Mouse (Mus musculus): ENCODE measurements around the gene Hmgxb4. TPM values are rescaled to one million over a fixed set of nuclear protein-coding genes. Genes with fewer than 3 reads are reported as not detected.
"Not testable (repeated sequence)": the region's sequence is repeated elsewhere in the genome, so short reads cannot be mapped to it uniquely, and the experiment has no call there.

Hmgxb4 gene
- polyA plus RNA-seq (2014; fragmentation: Nextera tagmentation; extraction: Ambion mirVana) = 45.3 and 52.6 TPM in 2 replicates

DNA sequence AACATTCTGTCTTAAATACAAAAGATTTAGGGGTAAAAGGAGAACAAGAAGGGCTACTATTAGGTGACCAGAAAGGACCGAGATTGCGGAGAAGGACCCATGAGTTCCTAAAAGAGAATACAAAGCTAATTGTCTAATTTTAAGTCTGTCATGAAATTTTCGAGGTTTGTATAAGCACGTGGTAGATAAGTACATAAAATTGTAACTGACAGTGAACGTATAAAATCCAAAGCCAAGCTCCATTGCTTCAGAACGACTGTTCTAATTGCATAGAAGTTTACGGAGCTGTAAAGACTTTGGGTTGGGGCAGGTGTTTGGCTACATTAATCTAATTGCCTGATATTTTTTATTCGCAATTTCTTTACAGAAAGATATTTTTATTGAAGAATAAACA, at the start of gene Hmgxb4:
Hmgxb4 (plus strand) TSS at position 276 of the 394 bp plus-strand sequence.
- peak; percentile 93 for DNase-seq (ENCODE audit: low spot score, missing footprints)
- H3K9ac ChIP-seq (ENCODE audit: low read length) = peak within 1 kb of the TSS; percentile 99
- peaks cover 6% of the 10 kb centered on the region for H3K4me1 ChIP-seq (ENCODE audit: control insufficient read depth, insufficient read depth, low read length)
- no peaks in the 10 kb centered on the region for H3K36me3 ChIP-seq (ENCODE audit: control insufficient read depth, insufficient read depth, low read length)
- peak within 1 kb of the TSS; percentile 92 for H3K27ac ChIP-seq (ENCODE audit: low read depth, low read length)
- peak within 1 kb of the TSS; percentile 57 for H3K4me2 ChIP-seq
- WGBS = 15% methylated on average over 8 of the region's 8 CpGs
- peak; percentile 28 for ATAC-seq (ENCODE audit: low FRiP score)
- no peaks in the 10 kb centered on the region for H3K9me3 ChIP-seq (ENCODE audit: control insufficient read depth, low read length)
- peak within 1 kb of the TSS; percentile 92 for H3K4me3 ChIP-seq (ENCODE audit: low read depth, low read length)
- 0 out of 2 replicates have a peak, but pooled peaks cover 2% of the 10 kb centered on the region for H3K27me3 ChIP-seq (ENCODE audit: control insufficient read depth, insufficient read depth, low read length)

DNA sequence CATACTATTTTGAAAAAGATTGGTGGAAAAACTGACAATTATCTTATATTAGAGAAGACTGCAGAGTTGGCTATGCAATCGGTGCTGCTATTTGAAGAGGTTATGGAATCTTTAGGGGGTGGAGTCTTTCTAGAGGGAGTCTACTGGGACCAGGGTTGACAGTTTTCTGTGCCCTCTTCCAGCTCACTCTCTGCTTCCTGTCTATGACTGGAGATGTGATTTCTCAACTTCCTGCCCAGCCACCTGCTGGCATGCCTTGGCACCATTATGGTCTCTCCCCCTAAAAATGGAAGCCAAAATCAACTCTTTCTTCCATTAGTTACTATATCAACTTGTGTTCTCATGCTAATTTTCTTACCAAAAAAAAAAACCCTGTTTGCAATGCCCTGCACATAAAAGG, 43.7 kb upstream of the Hmgxb4 start:
- Histone ChIP-seq H3K9me3 (ENCODE audit: control insufficient read depth, low read length) (no peaks in the 10 kb centered on the region), H3K36me3 (ENCODE audit: control insufficient read depth, insufficient read depth, low read length) (no peaks in the 10 kb centered on the region), H3K4me3 (ENCODE audit: low read depth, low read length) (no peak overlapping the region), H3K4me1 (ENCODE audit: control insufficient read depth, insufficient read depth, low read length) (no peaks in the 10 kb centered on the region), H3K27ac (ENCODE audit: low read depth, low read length) (no peak overlapping the region), H3K9ac (ENCODE audit: low read length) (no peak overlapping the region), H3K4me2 (no peak overlapping the region), H3K27me3 (ENCODE audit: control insufficient read depth, insufficient read depth, low read length) (no peaks in the 10 kb centered on the region)
- WGBS = 97% methylated on average over 1 of the region's 1 CpGs
- ATAC-seq (ENCODE audit: low FRiP score) (no peak), DNase-seq (ENCODE audit: low spot score, missing footprints) (no peak)

DNA sequence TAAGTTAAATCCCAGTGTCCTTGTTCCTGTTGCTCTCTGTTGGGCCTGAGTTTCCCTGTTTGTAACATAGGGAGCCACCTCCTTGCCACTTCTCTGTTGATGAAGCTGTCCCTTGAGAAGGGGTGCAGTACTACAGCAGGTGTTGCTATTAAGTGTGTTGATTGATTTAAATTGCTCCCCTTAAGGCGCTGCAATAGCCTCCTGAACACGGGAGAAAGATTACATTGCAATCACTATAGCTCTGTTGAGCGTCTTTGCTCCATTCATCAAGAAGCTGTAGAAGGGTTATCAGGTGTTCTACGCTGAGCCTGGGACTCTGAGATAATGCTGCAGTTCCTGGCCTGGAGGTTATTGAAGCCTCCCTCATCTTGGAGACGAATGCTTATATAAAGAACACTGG, 29.2 kb upstream of the Hmgxb4 start:
- no peaks in the 10 kb centered on the region for H3K36me3 ChIP-seq (ENCODE audit: control insufficient read depth, insufficient read depth, low read length)
- ATAC-seq (ENCODE audit: low FRiP score) (no peak), DNase-seq (ENCODE audit: low spot score, missing footprints) (no peak)
- no peak overlapping the region for H3K4me2 ChIP-seq
- no peaks in the 10 kb centered on the region for H3K27me3 ChIP-seq (ENCODE audit: control insufficient read depth, insufficient read depth, low read length)
- H3K4me1 ChIP-seq (ENCODE audit: control insufficient read depth, insufficient read depth, low read length) = no peaks in the 10 kb centered on the region
- H3K9ac ChIP-seq (ENCODE audit: low read length) = no peak overlapping the region
- H3K9me3 ChIP-seq (ENCODE audit: control insufficient read depth, low read length) = no peaks in the 10 kb centered on the region
- no peak overlapping the region for H3K27ac ChIP-seq (ENCODE audit: low read depth, low read length)
- WGBS = 90% methylated on average over 5 of the region's 5 CpGs
- no peak overlapping the region for H3K4me3 ChIP-seq (ENCODE audit: low read depth, low read length)

DNA sequence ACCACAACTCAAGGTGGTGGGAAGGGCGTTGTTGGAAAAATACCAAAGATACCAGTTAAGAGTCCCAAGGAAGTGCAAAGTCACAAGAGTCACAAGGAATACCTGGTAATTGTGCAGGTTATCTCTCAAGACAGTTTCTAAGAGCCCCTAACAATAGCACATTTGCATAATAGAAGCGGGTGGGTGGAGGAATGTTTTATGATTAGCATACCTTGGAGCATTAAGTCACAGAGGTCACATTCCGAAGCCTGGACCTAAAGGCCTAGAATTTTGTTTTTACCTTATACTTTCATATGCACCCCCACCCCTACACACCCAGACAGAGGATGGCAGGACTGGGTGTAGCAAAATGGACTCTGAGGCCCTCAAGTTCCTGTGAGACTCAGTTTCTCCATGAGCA, 22.9 kb upstream of the Hmgxb4 start:
- not testable (repeated sequence) for H3K27ac ChIP-seq (ENCODE audit: low read depth, low read length); DNase-seq (ENCODE audit: low spot score, missing footprints); H3K4me2 ChIP-seq; H3K4me1 ChIP-seq (ENCODE audit: control insufficient read depth, insufficient read depth, low read length); H3K4me3 ChIP-seq (ENCODE audit: low read depth, low read length); H3K36me3 ChIP-seq (ENCODE audit: control insufficient read depth, insufficient read depth, low read length); H3K9me3 ChIP-seq (ENCODE audit: control insufficient read depth, low read length); H3K27me3 ChIP-seq (ENCODE audit: control insufficient read depth, insufficient read depth, low read length); ATAC-seq (ENCODE audit: low FRiP score); H3K9ac ChIP-seq (ENCODE audit: low read length)
- WGBS = 77% methylated on average over 3 of the region's 3 CpGs

DNA sequence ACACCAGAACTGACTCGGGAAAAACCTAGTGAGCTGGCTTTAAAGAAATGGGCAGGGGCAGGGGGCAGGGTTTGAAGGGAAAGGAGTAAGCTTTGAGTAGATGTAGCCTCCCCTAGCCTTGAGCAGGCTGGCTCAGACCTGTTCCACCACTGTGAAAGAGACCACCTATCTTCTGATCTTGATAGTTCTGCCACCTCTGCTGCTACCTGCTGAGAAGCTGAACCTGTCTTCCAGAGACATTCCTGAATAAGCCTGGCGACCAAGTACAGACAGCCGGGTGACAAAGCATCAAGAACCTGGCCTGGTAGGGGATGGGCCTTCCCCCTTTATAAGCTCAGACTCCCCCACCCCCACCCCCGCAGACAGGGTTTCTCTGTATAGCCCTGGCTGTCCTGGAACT, 21.5 kb upstream of the Hmgxb4 start:
- Histone ChIP-seq H3K36me3 (ENCODE audit: control insufficient read depth, insufficient read depth, low read length) (no peaks in the 10 kb centered on the region), H3K9ac (ENCODE audit: low read length) (no peak overlapping the region), H3K4me3 (ENCODE audit: low read depth, low read length) (no peak overlapping the region), H3K4me1 (ENCODE audit: control insufficient read depth, insufficient read depth, low read length) (no peaks in the 10 kb centered on the region), H3K4me2 (no peak overlapping the region), H3K9me3 (ENCODE audit: control insufficient read depth, low read length) (no peaks in the 10 kb centered on the region), H3K27ac (ENCODE audit: low read depth, low read length) (no peak overlapping the region), H3K27me3 (ENCODE audit: control insufficient read depth, insufficient read depth, low read length) (no peaks in the 10 kb centered on the region)
- WGBS = 79% methylated on average over 4 of the region's 4 CpGs
- DNase-seq (ENCODE audit: low spot score, missing footprints) (peak; percentile 4), ATAC-seq (ENCODE audit: low FRiP score) (no peak)

DNA sequence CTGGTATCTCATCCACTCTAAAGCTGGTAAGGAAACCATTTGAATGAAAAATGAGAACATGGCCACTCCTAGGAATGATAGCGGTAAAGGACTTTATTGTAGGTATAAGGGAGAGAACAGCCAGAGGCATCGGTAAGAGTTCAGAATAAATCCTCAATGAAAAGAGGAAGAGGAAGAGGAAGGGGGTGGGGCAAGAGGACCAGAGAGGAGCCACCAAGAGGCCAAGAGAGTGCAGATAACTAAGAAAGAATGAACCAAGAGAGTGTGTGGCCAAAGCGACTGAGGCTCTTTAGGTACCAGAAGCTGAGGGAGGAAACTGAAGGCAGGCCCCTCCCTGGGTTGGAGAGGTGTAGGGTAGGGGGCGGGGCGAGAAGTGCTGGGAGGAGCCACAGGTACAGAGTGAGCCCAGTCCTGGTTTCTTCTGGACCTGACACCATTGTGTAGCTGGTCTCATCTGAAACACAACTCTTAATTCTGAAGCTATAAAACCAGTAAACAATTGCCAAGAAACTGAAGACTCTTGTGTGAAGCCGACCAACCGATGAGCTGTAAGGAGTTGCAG, 20.8 kb upstream of the Hmgxb4 start:
- Histone ChIP-seq H3K27ac (ENCODE audit: low read depth, low read length) (no peak overlapping the region), H3K9ac (ENCODE audit: low read length) (no peak overlapping the region), H3K27me3 (ENCODE audit: control insufficient read depth, insufficient read depth, low read length) (no peaks in the 10 kb centered on the region), H3K4me1 (ENCODE audit: control insufficient read depth, insufficient read depth, low read length) (no peaks in the 10 kb centered on the region), H3K4me3 (ENCODE audit: low read depth, low read length) (no peak overlapping the region), H3K9me3 (ENCODE audit: control insufficient read depth, low read length) (no peaks in the 10 kb centered on the region), H3K4me2 (no peak overlapping the region), H3K36me3 (ENCODE audit: control insufficient read depth, insufficient read depth, low read length) (no peaks in the 10 kb centered on the region)
- 87% methylated on average over 7 of the region's 7 CpGs for WGBS
- DNase-seq (ENCODE audit: low spot score, missing footprints) (no peak), ATAC-seq (ENCODE audit: low FRiP score) (peak; percentile 29; the same call in 1 of the 2 replicates)

DNA sequence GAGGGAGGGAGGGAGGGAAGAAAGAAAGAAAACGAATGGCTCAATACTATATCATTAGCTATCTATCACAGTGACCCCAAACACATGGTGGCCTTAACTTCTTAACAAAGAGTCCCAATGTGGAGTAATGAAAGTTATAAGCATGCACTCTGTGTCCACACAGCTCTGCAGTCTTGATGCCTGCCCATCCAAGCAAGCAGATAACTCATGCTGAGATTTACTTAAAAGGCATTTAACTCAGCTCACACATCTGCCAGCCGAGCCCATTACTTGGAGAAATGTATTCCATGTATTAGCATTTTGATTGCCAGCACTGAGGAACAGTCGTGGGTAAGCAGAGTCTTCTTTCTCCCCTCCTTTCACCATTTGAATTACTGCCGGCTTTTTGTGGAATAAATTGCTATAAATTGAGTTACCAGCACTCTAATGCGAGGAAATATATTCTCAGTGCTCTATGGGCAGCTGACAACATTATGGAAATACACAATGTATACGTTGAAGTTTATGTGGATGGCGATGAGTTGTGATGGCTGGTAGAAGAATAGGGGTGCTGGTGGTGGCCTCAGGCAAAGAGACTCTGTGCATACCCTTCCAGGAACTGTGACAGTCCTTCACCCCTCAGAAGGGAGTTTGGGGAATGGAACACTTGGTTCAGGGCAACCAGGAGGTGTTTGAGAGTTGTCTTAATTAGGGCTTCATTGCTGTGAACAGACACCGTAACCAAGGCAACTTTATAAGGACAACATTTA, 19.9 kb upstream of the Hmgxb4 start:
- H3K27ac ChIP-seq (ENCODE audit: low read depth, low read length) = no peak overlapping the region

DNA sequence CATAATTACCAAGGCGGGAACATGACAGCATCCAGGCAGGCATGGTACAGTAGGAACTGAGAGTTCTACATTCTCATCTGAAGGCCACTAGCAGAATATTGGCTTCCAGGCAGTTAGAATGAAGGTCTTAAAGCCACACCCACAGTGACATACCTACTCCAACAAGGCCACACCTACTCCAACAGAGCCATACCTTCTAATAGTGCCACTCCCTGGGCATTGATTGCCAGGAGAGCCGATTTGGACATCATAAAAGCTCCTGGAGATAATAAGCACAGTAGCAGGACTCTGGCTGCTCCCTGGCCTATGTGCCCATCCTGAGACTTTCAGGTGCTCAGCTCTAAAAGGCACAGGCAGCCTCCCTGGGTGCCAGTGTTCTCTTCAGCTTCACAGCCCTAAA, 19.3 kb upstream of the Hmgxb4 start:
- H3K27me3 ChIP-seq (ENCODE audit: control insufficient read depth, insufficient read depth, low read length) = no peaks in the 10 kb centered on the region
- WGBS = 89% methylated on average over 2 of the region's 2 CpGs
- no peaks in the 10 kb centered on the region for H3K9me3 ChIP-seq (ENCODE audit: control insufficient read depth, low read length)
- H3K36me3 ChIP-seq (ENCODE audit: control insufficient read depth, insufficient read depth, low read length) = no peaks in the 10 kb centered on the region
- H3K4me3 ChIP-seq (ENCODE audit: low read depth, low read length) = no peak overlapping the region
- H3K4me2 ChIP-seq = no peak overlapping the region
- ATAC-seq (ENCODE audit: low FRiP score) (no peak), DNase-seq (ENCODE audit: low spot score, missing footprints) (no peak)
- no peak overlapping the region for H3K9ac ChIP-seq (ENCODE audit: low read length)
- H3K27ac ChIP-seq (ENCODE audit: low read depth, low read length) = no peak overlapping the region
- no peaks in the 10 kb centered on the region for H3K4me1 ChIP-seq (ENCODE audit: control insufficient read depth, insufficient read depth, low read length)

More for the DNA sequence above, 19.9 kb upstream of the Hmgxb4 start:
- 78% methylated on average over 8 of the region's 8 CpGs for WGBS
- no peaks in the 10 kb centered on the region for H3K9me3 ChIP-seq (ENCODE audit: control insufficient read depth, low read length)
- no peak overlapping the region for H3K9ac ChIP-seq (ENCODE audit: low read length)
- H3K36me3 ChIP-seq (ENCODE audit: control insufficient read depth, insufficient read depth, low read length) = no peaks in the 10 kb centered on the region
- no peaks in the 10 kb centered on the region for H3K4me1 ChIP-seq (ENCODE audit: control insufficient read depth, insufficient read depth, low read length)
- DNase-seq (ENCODE audit: low spot score, missing footprints) (peak; percentile 76), ATAC-seq (ENCODE audit: low FRiP score) (peak; percentile 23; the same call in 1 of the 2 replicates)
- no peak overlapping the region for H3K4me3 ChIP-seq (ENCODE audit: low read depth, low read length)
- no peak overlapping the region for H3K4me2 ChIP-seq
- no peaks in the 10 kb centered on the region for H3K27me3 ChIP-seq (ENCODE audit: control insufficient read depth, insufficient read depth, low read length)

DNA sequence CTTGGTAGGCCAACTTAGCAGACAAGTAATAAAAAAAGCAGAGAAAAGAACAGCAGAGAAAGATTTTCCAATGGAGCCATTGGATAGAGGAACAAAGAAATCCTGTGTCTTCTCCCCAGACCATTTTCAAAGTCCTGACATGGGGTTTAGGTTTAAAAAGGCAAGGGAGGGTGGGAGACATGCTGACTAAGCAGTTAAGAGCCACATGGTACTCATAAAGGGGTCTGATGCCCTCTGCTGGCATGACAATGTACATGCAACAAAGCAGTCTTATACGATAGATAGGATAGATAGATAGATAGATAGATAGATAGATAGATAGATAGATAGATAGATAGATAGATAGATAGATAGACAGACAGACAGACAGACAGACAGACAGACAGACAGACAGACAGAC, 15.7 kb upstream of the Hmgxb4 start:
- Histone ChIP-seq H3K4me2 (no peak overlapping the region), H3K27ac (ENCODE audit: low read depth, low read length) (no peak overlapping the region), H3K4me3 (ENCODE audit: low read depth, low read length) (no peak overlapping the region), H3K4me1 (ENCODE audit: control insufficient read depth, insufficient read depth, low read length) (no peaks in the 10 kb centered on the region), H3K9me3 (ENCODE audit: control insufficient read depth, low read length) (no peaks in the 10 kb centered on the region), H3K36me3 (ENCODE audit: control insufficient read depth, insufficient read depth, low read length) (no peaks in the 10 kb centered on the region), H3K27me3 (ENCODE audit: control insufficient read depth, insufficient read depth, low read length) (no peaks in the 10 kb centered on the region), H3K9ac (ENCODE audit: low read length) (no peak overlapping the region)
- WGBS = 86% methylated on average over 1 of the region's 1 CpGs
- ATAC-seq (ENCODE audit: low FRiP score) (no peak), DNase-seq (ENCODE audit: low spot score, missing footprints) (peak; percentile 82)
